Mouse (Mus musculus) kidney, adult 2 months (tissue): ENCODE measurements at regions not wholly inside any gene's neighbourhood (a gene's known extent, or its start where the extent isn't known, plus 50 kb on each side); places are given as distances from the start of the nearest gene placed in this dataset.

Source experiments
- CTCF ChIP-seq: fragments of 200-500 bp; conservative IDR thresholded peaks from 2 replicates; pipeline ENCODE4 v1.5.1; 2011; ENCODE audit warnings: low read depth, mild to moderate bottlenecking, control low read depth, low read length, moderate library complexity, mixed read lengths; ENCODE audit not compliant: insufficient read depth, insufficient read length
- POLR2A ChIP-seq: fragments of 200-500 bp; IDR thresholded peaks from one replicate; pipeline ENCODE4 v1.6.1; 2011; ENCODE audit warnings: low read depth, low read length, control low read depth

GRCm38 (mm10) chr2:59417384-59417955, 67.0 kb upstream of the Dapl1 start:
- no peak for TF ChIP-seq POLR2A
- TF ChIP-seq CTCF: no peak
